16 mouse cellular contexts compared by ENCODE assay signal in the genomic region with DNA sequence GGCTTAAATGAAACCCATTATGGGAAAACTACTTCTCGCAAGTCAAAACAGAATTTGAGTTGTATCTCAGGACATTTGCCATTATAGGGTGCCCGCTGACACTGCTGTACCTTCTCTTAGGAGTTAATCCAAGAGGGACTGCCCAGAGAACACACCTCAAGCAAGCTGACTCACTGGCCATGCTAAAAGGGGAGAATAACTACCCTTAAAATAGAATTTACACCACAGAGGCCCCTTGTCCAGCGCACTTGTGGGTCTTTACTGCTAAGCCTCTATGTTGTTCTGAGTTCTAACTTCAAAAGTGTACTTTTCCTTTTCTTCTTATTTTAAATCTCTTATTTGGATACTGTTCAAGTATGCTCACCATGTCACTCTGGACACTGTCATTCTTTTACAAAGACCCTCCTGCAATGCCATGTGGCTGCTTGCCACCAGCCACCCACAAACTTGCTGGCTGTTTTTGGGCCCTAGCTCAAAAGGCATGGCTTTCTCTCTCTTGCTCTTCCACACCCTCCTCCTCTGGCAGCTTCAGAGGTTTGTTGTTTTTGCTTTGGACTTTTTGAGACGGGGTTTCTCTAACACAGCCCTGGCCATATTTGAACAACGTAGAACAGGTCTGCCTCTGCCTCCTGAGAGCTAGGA. TPM values are rescaled to one million over a fixed set of nuclear protein-coding genes. Genes with fewer than 3 reads are reported as not detected.
DNase-seq lines count a peak whose midpoint lies in the region; ATAC-seq and TF ChIP-seq lines count a peak whose summit lies in the region.
"Had no signal": no experiment of that assay in that cellular context is flagged by ENCODE, and none has a peak within 500 bp of the region (broad histone marks: within the 10 kb centered on the region; RNA-seq: fewer than 3 reads in every experiment).

No protein-coding gene starts in this region.

- peaks cover 31% of the 10 kb centered on the region for H3K4me1 ChIP-seq in hindbrain, embryonic 15.5 days (replicated peaks)
- peaks cover 29% of the 10 kb centered on the region for H3K4me1 ChIP-seq in hindbrain, embryonic 13.5 days (replicated peaks)
- peaks cover 14% of the 10 kb centered on the region for H3K4me1 ChIP-seq in lung, embryonic 16.5 days (replicated peaks; ENCODE audit: control insufficient read depth, insufficient read depth, low read length)

- no peaks in the 10 kb centered on the region for H3K9me3 ChIP-seq in hindbrain, embryonic 15.5 days
- no peaks in the 10 kb centered on the region for H3K9me3 ChIP-seq in hindbrain, embryonic 13.5 days
- no peaks in the 10 kb centered on the region for H3K9me3 ChIP-seq in lung, embryonic 16.5 days (ENCODE audit: control insufficient read depth, low read length)
- H3K9me3 ChIP-seq: forebrain, embryonic 15.5 days; intestine, embryonic 15.5 days; megakaryocyte, embryonic 14.5 days; neural tube, embryonic 12.5 days had no signal

- DNase-seq in gastrocnemius, adult 2 months: no peak
- DNase-seq in gastrocnemius, postnatal 10 days: no peak
- DNase-seq in lung, adult 18-20 months: no peak
- peak; percentile 55 for DNase-seq in Muller cell, postnatal 12 days (ENCODE audit: inconsistent ontology term)
- no peak for DNase-seq in B cell, adult 2 months
- DNase-seq: adrenal gland, postnatal 25 days; retina, postnatal 1 day; spleen, adult 18-20 months had no signal

- H3K27me3 ChIP-seq in hindbrain, embryonic 15.5 days: no peaks in the 10 kb centered on the region
- no peaks in the 10 kb centered on the region for H3K27me3 ChIP-seq in hindbrain, embryonic 13.5 days
- no peaks in the 10 kb centered on the region for H3K27me3 ChIP-seq in lung, embryonic 16.5 days (ENCODE audit: control insufficient read depth, insufficient read depth, low read depth, low read length)
- H3K27me3 ChIP-seq: forebrain, embryonic 15.5 days; intestine, embryonic 15.5 days; megakaryocyte, embryonic 14.5 days; neural tube, embryonic 12.5 days had no signal

- WGBS in hindbrain, embryonic 15.5 days: 83% methylated on average over 5 of the region's 5 CpGs
- WGBS in hindbrain, embryonic 13.5 days: 87% methylated on average over 5 of the region's 5 CpGs
- 83% methylated on average over 5 of the region's 5 CpGs for WGBS in lung, embryonic 16.5 days

- H3K36me3 ChIP-seq in hindbrain, embryonic 15.5 days: peaks cover 5% of the 10 kb centered on the region; the same call in 1 of the 2 replicates
- H3K36me3 ChIP-seq in hindbrain, embryonic 13.5 days: peaks cover 13% of the 10 kb centered on the region
- no peaks in the 10 kb centered on the region for H3K36me3 ChIP-seq in lung, embryonic 16.5 days (ENCODE audit: control insufficient read depth, insufficient read depth, low read length)
- H3K36me3 ChIP-seq: forebrain, embryonic 15.5 days; intestine, embryonic 15.5 days had no signal

- H3K27ac ChIP-seq in gastrocnemius, adult 2 months: peak overlapping the region; percentile 81
- H3K27ac ChIP-seq in hindbrain, embryonic 15.5 days (replicated peaks): peak overlapping the region; percentile 59
- H3K27ac ChIP-seq in hindbrain, embryonic 13.5 days: no peak overlapping the region; the same call in 1 of the 2 replicates
- H3K27ac ChIP-seq in lung, embryonic 16.5 days (ENCODE audit: low read length): 0 out of 2 replicates have a peak overlapping the region, but pooled peaks have one; percentile 20
- H3K27ac ChIP-seq: forebrain, embryonic 15.5 days; intestine, embryonic 15.5 days; neural tube, embryonic 12.5 days had no signal

- TF ChIP-seq CTCF in gastrocnemius, adult 2 months (IDR thresholded peaks at IDR 0.05): no peak

- intact Hi-C loops in gastrocnemius, adult 2 months (cut with DNase I): no loop called here

- no peak overlapping the region for H3K9ac ChIP-seq in hindbrain, embryonic 15.5 days
- no peak overlapping the region for H3K9ac ChIP-seq in hindbrain, embryonic 13.5 days
- peak overlapping the region; percentile 14; the same call in 1 of the 2 replicates for H3K9ac ChIP-seq in lung, embryonic 16.5 days (ENCODE audit: low read length)
- H3K9ac ChIP-seq: forebrain, embryonic 15.5 days; intestine, embryonic 15.5 days; neural tube, embryonic 12.5 days had no signal

- no peak overlapping the region for H3K4me2 ChIP-seq in hindbrain, embryonic 15.5 days
- no peak overlapping the region for H3K4me2 ChIP-seq in hindbrain, embryonic 13.5 days
- H3K4me2 ChIP-seq in lung, embryonic 16.5 days (ENCODE audit: low read depth, low read length): no peak overlapping the region
- H3K4me2 ChIP-seq: forebrain, embryonic 15.5 days; intestine, embryonic 15.5 days; liver, embryonic 11.5 days; neural tube, embryonic 12.5 days had no signal

- ATAC-seq in hindbrain, embryonic 15.5 days (ENCODE audit: low FRiP score, low read depth): no peak; the same call in 1 of the 2 replicates
- no peak for ATAC-seq in hindbrain, embryonic 13.5 days (ENCODE audit: low FRiP score)
- no peak for ATAC-seq in lung, embryonic 16.5 days (ENCODE audit: low read depth)
- ATAC-seq: forebrain, embryonic 15.5 days; intestine, embryonic 15.5 days had no signal

- peak overlapping the region; percentile 32 for H3K4me3 ChIP-seq in gastrocnemius, adult 2 months
- no peak overlapping the region for H3K4me3 ChIP-seq in hindbrain, embryonic 15.5 days
- H3K4me3 ChIP-seq in hindbrain, embryonic 13.5 days: no peak overlapping the region
- H3K4me3 ChIP-seq in lung, embryonic 16.5 days (ENCODE audit: low read length): no peak overlapping the region
- H3K4me3 ChIP-seq: forebrain, embryonic 15.5 days; intestine, embryonic 15.5 days; megakaryocyte, embryonic 14.5 days; neural tube, embryonic 12.5 days had no signal

RNA-seq across cellular contexts. Expression of a gene that starts 9.6 kb away (rescaled TPM):
- total RNA-seq in gastrocnemius, adult 2 months (2021): 10 to 100 TPM; 15.3 to 21.9 TPM
- total RNA-seq in gastrocnemius, postnatal 10 days (2021): 10 to 100 TPM; 29.1 to 30.1 TPM
- polyA plus RNA-seq in hindbrain, embryonic 15.5 days (2015; fragmentation: Nextera tagmentation; extraction: Ambion mirVana): 96.2 and 104 TPM in 2 replicates
- polyA plus RNA-seq in hindbrain, embryonic 13.5 days (2015; fragmentation: Nextera tagmentation; extraction: Ambion mirVana): 110 and 115 TPM in 2 replicates
- polyA plus RNA-seq in lung, embryonic 16.5 days (2015; fragmentation: Nextera tagmentation; extraction: Ambion mirVana): 58.3 and 58.6 TPM in 2 replicates

RNA-seq across cellular contexts. Expression of a gene that starts 10.5 kb away (rescaled TPM):
- 100 to 1,000 TPM; 116 TPM for total RNA-seq in gastrocnemius, adult 2 months (2021)
- total RNA-seq in gastrocnemius, postnatal 10 days (2021): 100 to 1,000 TPM; 191 to 195 TPM
- 278 and 296 TPM in 2 replicates for polyA plus RNA-seq in hindbrain, embryonic 15.5 days (2015; fragmentation: Nextera tagmentation; extraction: Ambion mirVana)
- 308 and 315 TPM in 2 replicates for polyA plus RNA-seq in hindbrain, embryonic 13.5 days (2015; fragmentation: Nextera tagmentation; extraction: Ambion mirVana)
- polyA plus RNA-seq in lung, embryonic 16.5 days (2015; fragmentation: Nextera tagmentation; extraction: Ambion mirVana): 212 and 230 TPM in 2 replicates

RNA-seq across cellular contexts. Expression of a gene that starts 34.8 kb away (rescaled TPM):
- total RNA-seq in gastrocnemius, adult 2 months (2021): 1 to 10 TPM; 3.2 to 4.4 TPM
- 10 to 100 TPM; 26.0 to 33.6 TPM for total RNA-seq in gastrocnemius, postnatal 10 days (2021)
- 60.1 and 61.3 TPM in 2 replicates for polyA plus RNA-seq in hindbrain, embryonic 15.5 days (2015; fragmentation: Nextera tagmentation; extraction: Ambion mirVana)
- polyA plus RNA-seq in hindbrain, embryonic 13.5 days (2015; fragmentation: Nextera tagmentation; extraction: Ambion mirVana): 34.5 and 37.0 TPM in 2 replicates
- 35.2 and 35.5 TPM in 2 replicates for polyA plus RNA-seq in lung, embryonic 16.5 days (2015; fragmentation: Nextera tagmentation; extraction: Ambion mirVana)
